Mouse (Mus musculus) spleen, embryonic (tissue): ENCODE measurements at regions not wholly inside any gene's neighbourhood (a gene's known extent, or its start where the extent isn't known, plus 50 kb on each side); places are given as distances from the start of the nearest gene placed in this dataset.

Experiments used
- CTCF ChIA-PET: fragments of 350-600 bp; sonication (Branson Sonifier 250); formaldehyde crosslinking; loops from one replicate; lab custom pipeline; 2022; lab: Charles Lee

- CTCF ChIA-PET = no interaction called here
These were observed 155.0 kb downstream of the Cog6 start for GRCm38 (mm10) chr3:52862026-52862425.

DNA sequence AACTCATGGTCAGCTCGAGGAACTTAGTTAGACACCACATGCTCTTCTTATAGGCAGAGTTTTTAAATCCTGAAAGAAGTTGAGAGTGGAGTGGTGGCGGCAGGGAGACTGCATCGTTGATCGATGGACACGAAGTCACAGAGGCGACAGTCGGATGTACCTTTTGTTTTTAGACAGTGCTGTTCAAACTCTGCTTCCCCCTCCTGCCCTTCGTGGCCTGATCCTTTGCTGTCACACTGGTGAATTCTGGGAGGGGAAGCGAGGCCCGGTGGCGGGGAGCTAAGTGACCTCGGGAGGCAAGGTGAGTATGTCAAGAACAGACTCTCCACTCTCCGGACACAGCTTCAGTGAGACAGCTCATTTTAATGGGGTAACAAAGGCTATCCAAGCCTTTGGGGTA lies 155.5 kb downstream of the Cog6 start:
- CTCF ChIA-PET = no interaction called here

GRCm38 (mm10) chr3:52859848-52860247 lies 157.2 kb downstream of the Cog6 start:
- CTCF ChIA-PET = no interaction called here

DNA sequence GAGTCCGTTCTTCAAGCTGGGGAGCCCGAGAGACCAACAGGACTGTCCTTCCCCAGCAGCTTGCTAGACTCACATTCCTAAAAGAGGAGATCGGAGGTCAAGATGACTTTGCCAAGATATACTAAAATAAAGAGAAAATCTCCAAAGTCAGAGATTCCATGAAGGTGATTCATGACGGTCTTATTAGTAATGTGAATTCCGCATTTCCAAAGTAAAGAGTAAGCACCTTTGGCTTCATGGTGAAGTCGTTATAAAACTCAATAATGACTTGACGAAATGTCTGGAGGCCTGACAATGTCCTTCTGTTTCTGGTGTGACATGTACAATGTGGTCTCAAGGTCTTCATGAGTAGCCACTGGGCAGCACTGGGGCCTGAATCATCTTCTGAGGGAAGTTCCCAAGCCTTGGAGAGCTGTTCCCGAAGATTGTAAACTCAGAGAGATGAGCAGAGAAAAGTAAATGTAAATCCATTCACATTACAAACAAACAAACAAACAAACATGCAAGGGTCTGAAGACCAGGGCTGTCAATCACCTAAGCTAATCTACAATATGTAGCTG lies 157.7 kb downstream of the Cog6 start:
- CTCF ChIA-PET = no interaction called here

- CTCF ChIA-PET = no interaction called here
These were observed 158.8 kb downstream of the Cog6 start for GRCm38 (mm10) chr3:52858259-52858658.

DNA sequence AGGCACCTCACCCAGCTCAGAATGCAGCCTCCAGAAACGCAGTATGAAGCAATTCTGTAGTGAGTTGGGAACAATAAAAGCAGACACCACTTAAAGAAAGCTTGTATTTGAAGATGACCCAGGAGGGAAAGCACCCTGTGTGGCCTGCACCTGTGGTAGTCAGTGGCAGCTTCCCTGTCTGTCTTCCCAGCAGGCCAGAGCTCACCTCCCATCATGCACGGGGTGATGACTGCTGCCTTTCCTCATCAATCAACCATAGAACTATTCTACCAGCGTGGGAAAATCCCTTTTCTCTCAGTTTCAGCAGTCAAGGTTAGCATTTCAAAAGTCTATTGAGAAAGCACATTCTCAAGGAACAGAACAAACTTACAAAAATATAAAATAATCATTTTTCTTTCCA lies 160.0 kb downstream of the Cog6 start:
- CTCF ChIA-PET = interaction anchor here (0.7 kb wide), 1 partner anchor 121 kb away, joined by 5 read pairs; no protein-coding TSS in a partner anchor

DNA sequence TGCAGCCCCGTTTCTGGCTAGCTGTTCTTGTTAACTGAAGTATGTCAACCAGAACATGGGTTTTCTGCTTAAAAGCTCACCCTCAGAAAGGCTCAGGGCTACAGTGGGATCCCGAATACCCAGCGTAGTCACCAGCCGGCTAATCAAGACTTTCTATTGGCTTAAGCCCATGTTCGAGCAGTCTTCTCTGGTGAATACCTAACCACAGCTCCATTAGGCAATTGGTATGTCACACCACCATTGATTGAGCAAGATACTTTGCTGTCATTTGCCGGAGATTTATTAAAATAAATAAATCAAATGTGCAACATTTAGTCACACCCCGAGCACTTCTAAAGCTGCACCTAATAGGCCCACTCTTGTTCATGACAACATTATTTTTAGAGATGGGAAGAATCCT lies 162.5 kb downstream of the Cog6 start:
- CTCF ChIA-PET = interaction anchor here (0.5 kb wide), 1 partner anchor 535 kb away, joined by 6 read pairs; no protein-coding TSS in a partner anchor

- CTCF ChIA-PET = interaction anchor here (0.6 kb wide), 1 partner anchor 29 kb away, joined by 3 read pairs; no protein-coding TSS in a partner anchor
These were observed 163.9 kb downstream of the Cog6 start for GRCm38 (mm10) chr3:52853126-52853525.

DNA sequence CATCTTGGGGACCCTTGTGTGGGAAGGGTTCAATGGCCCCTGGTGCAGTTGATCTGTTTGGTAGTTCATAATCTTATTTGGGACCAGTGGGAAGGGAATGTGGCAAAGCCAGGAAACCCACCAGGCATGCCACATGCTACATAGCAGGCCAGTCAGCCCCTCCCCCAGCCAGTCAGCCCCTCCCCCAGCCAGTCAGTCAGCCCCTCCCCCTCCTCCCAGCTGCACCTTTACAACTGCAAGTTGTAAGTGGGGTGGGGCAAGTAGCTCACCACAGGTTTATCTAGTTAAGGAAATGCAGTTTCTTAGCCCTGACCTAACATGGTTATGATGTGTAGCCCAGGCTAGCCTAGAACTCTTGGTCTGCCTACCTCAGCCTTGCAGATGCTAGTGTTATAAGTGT lies 171.9 kb downstream of the Cog6 start:
- CTCF ChIA-PET = interaction anchor here (0.6 kb wide), 1 partner anchor 480 kb away, joined by 6 read pairs; no protein-coding TSS in a partner anchor

DNA sequence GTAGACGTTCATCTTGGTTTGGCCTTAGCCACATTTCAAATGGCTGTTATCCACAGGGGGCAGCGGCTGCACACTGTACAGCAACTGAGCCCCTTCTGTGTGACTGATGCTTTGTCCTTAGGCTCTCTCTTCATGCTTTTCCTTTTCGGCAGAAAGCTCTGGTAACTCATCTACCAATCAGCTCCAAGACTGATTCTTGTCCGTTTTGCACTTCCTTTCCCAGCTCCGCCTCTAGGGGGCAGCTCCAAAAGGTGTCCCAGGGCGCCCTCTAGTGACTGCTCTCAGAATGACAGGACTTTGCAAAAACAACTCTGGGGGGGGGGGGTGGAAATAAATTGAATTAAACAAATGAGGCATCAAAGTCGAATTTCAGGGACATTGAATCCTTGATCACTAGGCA lies 173.0 kb downstream of the Cog6 start:
- CTCF ChIA-PET = interaction anchor here (0.5 to 1.0 kb wide), 8 partner anchors 101 to 1024 kb away, joined by 3 to 12 read pairs (median 6); no protein-coding TSS in a partner anchor

DNA sequence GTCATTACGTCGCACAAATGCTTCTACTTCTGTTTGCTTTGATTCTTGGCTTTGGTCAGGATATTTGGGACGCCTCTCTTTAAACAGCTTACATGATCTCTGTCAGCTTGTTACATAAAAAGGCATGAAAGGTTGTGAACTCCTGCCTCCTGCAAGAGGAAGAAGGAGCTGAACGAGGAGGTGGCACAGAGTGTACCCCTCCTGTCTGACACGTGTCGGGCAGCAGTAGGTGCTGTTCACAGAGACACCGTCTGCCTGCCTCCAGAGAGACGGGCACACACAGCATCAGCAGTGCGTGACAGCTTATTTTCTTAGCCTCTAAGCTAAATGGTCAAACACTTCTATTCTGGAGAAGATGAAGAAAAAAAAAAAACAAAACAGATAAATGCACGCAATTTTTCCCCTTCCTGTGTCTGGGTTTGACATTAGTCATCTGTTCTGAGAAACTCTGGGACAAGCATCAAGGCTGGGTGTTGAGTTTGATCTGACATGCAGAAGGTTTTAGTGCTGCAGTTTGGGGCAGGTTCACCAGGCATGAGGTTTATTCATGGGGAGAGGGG lies 174.1 kb downstream of the Cog6 start:
- CTCF ChIA-PET = interaction anchor here (0.9 kb wide), 1 partner anchor 577 kb away, joined by 6 read pairs; no protein-coding TSS in a partner anchor

- CTCF ChIA-PET = interaction anchor here (0.6 to 0.7 kb wide), 2 partner anchors 96 to 251 kb away, joined by 3 read pairs; no protein-coding TSS in a partner anchor
These were observed 176.7 kb downstream of the Cog6 start for GRCm38 (mm10) chr3:52840160-52840953.

GRCm38 (mm10) chr3:52838020-52838419 lies 179.0 kb downstream of the Cog6 start:
- CTCF ChIA-PET = interaction anchor here (0.6 to 0.7 kb wide), 2 partner anchors 11 to 54 kb away, joined by 3 read pairs; no protein-coding TSS in a partner anchor

DNA sequence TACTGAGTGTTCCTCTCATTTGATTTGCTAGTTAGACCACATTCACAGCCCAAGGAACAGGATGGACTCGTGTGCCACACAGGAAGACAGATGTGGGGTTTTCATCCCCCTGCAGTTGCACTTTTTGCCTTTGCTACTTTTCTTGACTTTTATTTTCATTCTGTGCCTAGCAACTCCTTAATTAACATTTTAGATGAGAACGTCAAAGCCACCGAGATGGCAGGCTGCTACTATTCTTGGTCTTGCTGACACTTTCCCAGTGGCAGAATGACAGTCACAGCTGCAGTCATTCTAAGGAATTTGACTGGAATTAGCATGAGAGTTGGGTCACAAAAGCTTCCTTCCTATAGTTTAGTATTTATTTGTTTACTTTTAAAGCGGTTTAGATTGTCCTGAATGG lies 179.5 kb downstream of the Cog6 start:
- CTCF ChIA-PET = interaction anchor here (0.6 to 0.7 kb wide), 3 partner anchors 10 to 418 kb away, joined by 3 to 5 read pairs (median 5); no protein-coding TSS in a partner anchor

DNA sequence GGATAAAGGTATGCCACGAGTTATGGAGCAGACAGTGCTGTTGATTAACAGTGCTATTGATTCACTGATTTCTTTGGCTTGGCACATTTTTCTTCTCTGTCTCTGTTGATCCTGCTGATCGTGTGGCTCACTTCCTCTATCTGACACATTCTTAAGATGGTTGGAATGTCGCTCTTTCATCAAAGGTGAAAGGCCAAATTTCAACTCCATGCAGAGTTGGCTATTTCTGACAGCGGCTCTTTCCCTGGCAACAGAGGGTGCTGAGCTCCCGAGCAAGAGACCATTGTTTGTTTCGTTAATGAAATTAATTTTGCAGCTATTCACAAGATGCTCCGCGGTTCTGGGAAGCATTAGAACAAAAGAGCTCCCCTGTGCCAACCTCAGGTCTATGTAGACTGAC lies 180.3 kb downstream of the Cog6 start:
- CTCF ChIA-PET = interaction anchor here (0.6 to 1.0 kb wide), 5 partner anchors 17 to 445 kb away, joined by 3 to 15 read pairs (median 3); no protein-coding TSS in a partner anchor

DNA sequence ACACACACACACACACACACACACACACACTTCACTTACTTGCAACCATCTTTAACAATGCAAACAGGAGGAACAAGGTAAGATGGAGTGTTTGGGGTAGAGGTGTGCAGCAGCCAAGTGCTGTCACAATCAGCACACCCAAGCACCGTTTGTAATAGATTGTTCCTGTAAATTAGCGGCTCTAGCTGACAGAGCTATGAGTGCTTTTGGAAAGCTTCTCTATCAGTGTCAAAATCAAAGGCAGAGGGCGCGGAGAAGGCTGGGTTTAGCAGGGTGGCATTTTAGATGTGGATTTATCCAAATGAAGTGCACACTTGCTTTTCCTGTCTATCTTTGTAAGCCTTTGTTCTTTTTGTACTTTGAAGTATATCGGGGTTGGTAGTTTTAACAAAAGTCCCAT lies 184.6 kb downstream of the Cog6 start:
- CTCF ChIA-PET = interaction anchor here (0.5 kb wide), 1 partner anchor 1056 kb away, joined by 3 read pairs; no protein-coding TSS in a partner anchor

GRCm38 (mm10) chr3:52831986-52832385 lies 185.1 kb downstream of the Cog6 start:
- CTCF ChIA-PET = interaction anchor here (0.5 to 0.6 kb wide), 2 partner anchors 75 to 1057 kb away, joined by 3 read pairs; no protein-coding TSS in a partner anchor

DNA sequence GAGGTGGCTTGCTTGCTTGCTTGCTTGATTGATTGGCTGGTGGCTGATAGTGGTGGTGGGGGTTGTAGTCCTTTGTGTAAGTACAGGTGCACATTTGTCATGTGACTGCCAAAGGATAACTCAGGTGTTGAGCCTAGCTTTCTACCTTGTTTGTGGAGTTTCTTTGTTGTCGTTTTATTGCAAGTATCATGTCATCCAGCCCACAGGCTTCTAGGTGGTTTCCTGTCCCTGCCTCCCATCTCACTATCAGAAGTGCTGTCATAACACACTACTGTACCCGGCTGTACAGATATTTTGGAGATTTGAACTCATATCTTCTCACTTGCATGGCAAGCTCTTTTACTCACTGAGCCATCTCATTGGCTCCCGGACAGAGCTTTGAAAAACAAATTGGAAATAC lies 186.9 kb downstream of the Cog6 start:
- CTCF ChIA-PET = interaction anchor here (0.6 kb wide), 2 partner anchors 19 to 114 kb away, joined by 3 to 4 read pairs; no protein-coding TSS in a partner anchor

GRCm38 (mm10) chr3:52829069-52829468 lies 188.0 kb downstream of the Cog6 start:
- CTCF ChIA-PET = no interaction called here

DNA sequence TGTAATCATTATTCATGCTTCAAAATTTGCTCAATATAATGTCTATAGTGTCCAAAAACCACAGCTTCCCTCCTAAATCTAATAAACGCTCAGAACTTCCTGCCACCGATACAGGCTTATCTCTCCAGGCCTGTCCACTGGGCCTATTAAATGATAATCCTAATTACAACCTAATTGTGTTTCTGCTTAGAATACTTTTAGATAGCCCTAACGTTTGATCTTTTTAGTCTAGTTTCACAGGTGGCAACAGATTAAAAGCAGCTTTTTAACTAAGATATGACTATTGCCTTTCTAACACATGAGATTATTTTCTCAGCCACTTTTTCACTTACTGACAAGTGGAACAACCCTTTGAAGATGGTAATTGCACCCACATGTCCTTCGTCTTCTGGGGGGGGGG lies 188.6 kb downstream of the Cog6 start:
- CTCF ChIA-PET = interaction anchor here (0.7 kb wide), 1 partner anchor 12 kb away, joined by 6 read pairs; no protein-coding TSS in a partner anchor

GRCm38 (mm10) chr3:52822848-52823247 lies 194.2 kb downstream of the Cog6 start:
- CTCF ChIA-PET = interaction anchor here (1.3 kb wide), 1 partner anchor 11 kb away, joined by 5 read pairs; no protein-coding TSS in a partner anchor
